Mouse (Mus musculus): Measurements from ENCODE around the gene Sipa1.

GRCm38 (mm10) chr19:5636036-5636570 lies 27.4 kb downstream of the Sipa1 start:
- TF ChIP-seq CTCF (IDR thresholded peaks at IDR 0.05; ENCODE audit: low read depth) (no peak), EP300 (optimal IDR thresholded peaks at IDR 0.05) (no peak)

Data from stomach, postnatal 0 days (tissue).